7 mouse cellular contexts compared by ENCODE assay signal in the genomic region with DNA sequence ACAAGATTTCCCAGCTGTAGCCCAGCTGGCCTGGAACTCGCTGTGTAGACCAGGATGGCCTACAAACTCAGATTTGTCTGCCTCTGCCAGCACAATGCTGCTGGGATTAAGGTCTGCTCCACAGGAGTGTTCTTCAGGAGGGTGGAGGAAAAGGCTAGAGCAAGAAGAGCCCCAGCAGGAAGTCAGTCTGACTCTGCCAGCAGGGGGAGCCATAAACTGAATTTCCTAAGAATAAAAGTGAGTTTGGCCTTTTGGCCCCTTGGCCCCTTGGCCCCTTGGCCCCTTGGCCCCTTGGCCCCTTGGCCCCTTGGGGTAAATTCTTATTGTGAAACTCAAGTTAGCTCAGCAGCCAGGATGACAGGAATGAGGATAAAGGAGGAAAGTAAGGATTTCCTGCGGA. TPM values are rescaled to one million over a fixed set of nuclear protein-coding genes. Genes with fewer than 3 reads are reported as not detected.
DNase-seq lines count a peak whose midpoint lies in the region; ATAC-seq and TF ChIP-seq lines count a peak whose summit lies in the region.

No protein-coding gene starts in this region.

- no peaks in the 10 kb centered on the region for H3K36me3 ChIP-seq in kidney, postnatal 0 days (ENCODE audit: insufficient read depth, low read length)

- ATAC-seq in kidney, postnatal 0 days (replicated peaks; ENCODE audit: low FRiP score, low read depth), result no peak
- no peak for ATAC-seq in frontal cortex, adult (ENCODE audit: low TSS enrichment)

- H3K4me2 ChIP-seq in kidney, postnatal 0 days (ENCODE audit: low read length), result no peak overlapping the region

- H3K4me3 ChIP-seq in layer of hippocampus, adult 2 months, result no peak overlapping the region
- no peak overlapping the region for H3K4me3 ChIP-seq in kidney, postnatal 0 days (replicated peaks; ENCODE audit: low read depth, low read length)

- H3K9me3 ChIP-seq in kidney, postnatal 0 days (replicated peaks; ENCODE audit: low read length), result no peaks in the 10 kb centered on the region

- 65% methylated on average over 2 of the region's 2 CpGs for WGBS in kidney, postnatal 0 days

- peak; percentile 73 for TF ChIP-seq CTCF in layer of hippocampus, adult 2 months (conservative IDR thresholded peaks at IDR 0.05)
- TF ChIP-seq CTCF in kidney, postnatal 0 days (IDR thresholded peaks at IDR 0.05; ENCODE audit: low read depth), result peak; percentile 41

- H3K27ac ChIP-seq in layer of hippocampus, adult 2 months, result no peak overlapping the region
- H3K27ac ChIP-seq in kidney, postnatal 0 days, result no peak overlapping the region

- no peaks in the 10 kb centered on the region for H3K27me3 ChIP-seq in kidney, postnatal 0 days (ENCODE audit: insufficient read depth, low read length)

- no peaks in the 10 kb centered on the region for H3K4me1 ChIP-seq in kidney, postnatal 0 days (replicated peaks; ENCODE audit: insufficient read depth, low read length)

- DNase-seq in layer of hippocampus, adult 2 months (ENCODE audit: low spot score in 2 of 2), result no peak
- DNase-seq in layer of hippocampus, adult 9-11 months, result no peak
- DNase-seq in ES-CJ7 (ENCODE audit: low read depth, low spot score), result peak; percentile 52
- peak; percentile 18 for DNase-seq in adrenal gland, adult 2 months
- no peak for DNase-seq in kidney, postnatal 0 days (ENCODE audit: low spot score)
- DNase-seq in spleen, postnatal 4 days (ENCODE audit: low spot score in 2 of 2), result peak; percentile 25 to 77

- H3K9ac ChIP-seq in kidney, postnatal 0 days (ENCODE audit: low read depth, low read length), result no peak overlapping the region

RNA-seq across cellular contexts. Expression of gene Ercc6l, which starts 2.9 kb away (rescaled TPM):
- under 1 TPM; 0.12 to 0.23 TPM for total RNA-seq in layer of hippocampus, adult 2 months (2021)
- under 1 TPM; 0.28 to 0.63 TPM for total RNA-seq in adrenal gland, adult 2 months (2021)
- not detected in 2 replicates for polyA plus RNA-seq in adrenal gland, adult 2 months (2012; rRNA removed)
- polyA plus RNA-seq in kidney, postnatal 0 days (2015; fragmentation: Nextera tagmentation; extraction: Ambion mirVana), result 4.2 and 5.6 TPM in 2 replicates

RNA-seq across cellular contexts. Expression of gene Rps4x, which starts 29.4 kb away (rescaled TPM):
- 100 to 1,000 TPM; 416 to 499 TPM for total RNA-seq in layer of hippocampus, adult 2 months (2021)
- 1,000 to 10,000 TPM in 1 of 2 experiments, 100 to 1,000 TPM in 1; 708 to 1,084 TPM for total RNA-seq in adrenal gland, adult 2 months (2021)
- polyA plus RNA-seq in adrenal gland, adult 2 months (2012; rRNA removed), result 48.9 and 54.2 TPM in 2 replicates
- polyA plus RNA-seq in kidney, postnatal 0 days (2015; fragmentation: Nextera tagmentation; extraction: Ambion mirVana), result 882 and 968 TPM in 2 replicates

RNA-seq across cellular contexts. Expression of gene Pin4, which starts 40.5 kb away (rescaled TPM):
- 10 to 100 TPM; 25.0 to 34.5 TPM for total RNA-seq in layer of hippocampus, adult 2 months (2021)
- 10 to 100 TPM; 65.5 to 72.8 TPM for total RNA-seq in adrenal gland, adult 2 months (2021)
- polyA plus RNA-seq in adrenal gland, adult 2 months (2012; rRNA removed), result not detected in 2 replicates
- 61.2 and 70.1 TPM in 2 replicates for polyA plus RNA-seq in kidney, postnatal 0 days (2015; fragmentation: Nextera tagmentation; extraction: Ambion mirVana)

Comparison
In these comparisons a context has a peak if more than half of its experiments do, and no peak if none do; other contexts are left out.
1. DNase-seq: peak in ES-CJ7 (single experiment), adrenal gland, adult 2 months (single experiment) and spleen, postnatal 4 days (2 of 2); none in layer of hippocampus, adult 2 months (0 of 2), layer of hippocampus, adult 9-11 months (single experiment) and kidney, postnatal 0 days (single experiment).